Mouse (Mus musculus) embryonic facial prominence, embryonic 12.5 days (tissue): ENCODE results near the gene Adssl1. TPM values are rescaled to one million over a fixed set of nuclear protein-coding genes. Genes with fewer than 3 reads are reported as not detected.

Experiments used
- microRNA-seq: library from miRNA; unstranded; fragments of <30 nt; microRNA quantifications from one replicate; pipeline ENCODE4, GENCODE M21; 2017
- polyA plus RNA-seq: library from polyadenylated mRNA; unstranded; fragments of >200 nt; fragmentation: Nextera tagmentation; extraction: Ambion mirVana; gene quantifications from 2 replicates; pipeline ENCODE4 v1.2.1, GENCODE M21; 2016

The Adssl1 gene
- polyA plus RNA-seq, 1 experiment from 2014 or later: 6.6 TPM

Small RNAs within 50 kb of the gene (microRNA-seq; reads per million reads assigned to microRNA genes)
- gene Mir6939: not detected

Other genes starting within 250 kb of the Adssl1 start
- 0.13 TPM in 1 of 2 replicates, not detected in the other for gene A530016L24Rik, start 130.6 kb upstream of the Adssl1 start, polyA plus RNA-seq
- gene Tmem179, start 103.3 kb upstream of the Adssl1 start, polyA plus RNA-seq: 1.9 and 2.8 TPM in 2 replicates
- 2.9 and 3.1 TPM in 2 replicates for gene Inf2, start 31.3 kb upstream of the Adssl1 start, polyA plus RNA-seq
- 205 and 218 TPM in 2 replicates for gene Siva1, start 24.6 kb downstream of the Adssl1 start, polyA plus RNA-seq
- gene Akt1, start 54.8 kb downstream of the Adssl1 start, polyA plus RNA-seq: 98.8 and 153 TPM in 2 replicates
- 2.1 and 2.5 TPM in 2 replicates for gene Zbtb42, start 58.8 kb downstream of the Adssl1 start, polyA plus RNA-seq
- 17.0 and 19.2 TPM in 2 replicates for gene Cep170b, start 100.4 kb downstream of the Adssl1 start, polyA plus RNA-seq
- gene Pld4, start 140.6 kb downstream of the Adssl1 start, polyA plus RNA-seq: 4.9 TPM in 2 replicates
- 0.71 and 0.83 TPM in 2 replicates for gene Ahnak2, start 182.6 kb downstream of the Adssl1 start, polyA plus RNA-seq
- gene Clba1, start 188.9 kb downstream of the Adssl1 start, polyA plus RNA-seq: 9.2 and 9.6 TPM in 2 replicates
- gene Cdca4, start 209.4 kb downstream of the Adssl1 start, polyA plus RNA-seq: 144 and 147 TPM in 2 replicates
- gene Gpr132, start 248.2 kb downstream of the Adssl1 start, polyA plus RNA-seq: 0.23 TPM in 1 of 2 replicates, not detected in the other